Mouse (Mus musculus): ENCODE measurements around the gene Ccdc24.

The Ccdc24 gene

DNA sequence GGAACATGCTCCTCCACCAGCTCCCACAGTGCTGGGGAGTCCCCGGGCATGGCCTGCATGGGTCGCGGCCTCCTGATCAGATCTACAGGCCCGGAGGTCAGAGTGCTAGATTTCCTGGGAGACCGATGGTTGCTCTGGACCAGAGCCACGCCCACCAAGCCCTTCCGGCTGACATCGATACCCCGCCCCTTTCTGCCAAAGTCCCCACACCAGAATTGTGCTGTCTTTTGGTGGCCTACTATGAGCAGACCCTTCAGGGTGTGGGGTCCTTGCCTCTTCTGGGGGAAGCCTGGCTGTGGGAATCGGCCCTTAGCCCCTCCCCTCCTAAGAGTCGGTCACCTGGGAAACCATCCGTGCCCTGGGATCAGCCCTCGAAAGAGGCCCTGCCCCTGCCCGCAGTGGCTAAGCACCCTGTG lies at the start of gene Ccdc24:
Ccdc24 (minus strand) TSS at position 87 of the 416 bp plus-strand sequence.
- CTCF ChIA-PET, result interaction anchor here in 1 of 4 experiments (1.4 kb wide), 1 partner anchor 14 kb away, joined by 3 read pairs; no protein-coding TSS in a partner anchor
- POLR2A ChIA-PET, result interaction anchor here in 2 of 4 experiments (0.7 to 1.8 kb wide), 9 partner anchors 9 to 210 kb away, joined by 3 to 4 read pairs (median 3); partner anchors contain the start of genes Atp6v0b (in 2 of the 2) and B4galt2 (in 1 of the 2)

DNA sequence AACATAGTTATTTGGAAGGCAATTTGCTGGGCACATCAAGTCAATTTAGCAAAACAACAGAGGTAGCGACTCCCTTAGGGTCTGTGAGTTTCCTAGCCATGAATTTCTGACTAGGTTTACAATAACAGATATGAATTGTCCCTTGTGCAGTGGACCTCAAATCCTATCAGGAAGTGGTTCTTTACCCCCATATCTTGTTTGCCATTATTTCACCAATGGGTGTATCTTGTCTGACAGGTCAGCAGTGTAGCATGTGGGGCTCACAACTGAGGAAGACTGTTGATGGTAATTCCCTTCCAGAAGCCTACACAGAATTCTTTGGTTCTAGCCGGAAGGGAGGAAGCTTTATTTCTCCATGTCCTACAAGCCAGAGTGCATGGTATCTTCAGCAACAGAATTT lies 49.0 kb upstream of the Ccdc24 start:
- CTCF ChIA-PET, result no interaction called here
- POLR2A ChIA-PET, result interaction anchor here in 2 of 4 experiments (1.0 to 1.4 kb wide), 2 partner anchors 8 to 9 kb away, joined by 4 to 5 read pairs; no protein-coding TSS in a partner anchor

DNA sequence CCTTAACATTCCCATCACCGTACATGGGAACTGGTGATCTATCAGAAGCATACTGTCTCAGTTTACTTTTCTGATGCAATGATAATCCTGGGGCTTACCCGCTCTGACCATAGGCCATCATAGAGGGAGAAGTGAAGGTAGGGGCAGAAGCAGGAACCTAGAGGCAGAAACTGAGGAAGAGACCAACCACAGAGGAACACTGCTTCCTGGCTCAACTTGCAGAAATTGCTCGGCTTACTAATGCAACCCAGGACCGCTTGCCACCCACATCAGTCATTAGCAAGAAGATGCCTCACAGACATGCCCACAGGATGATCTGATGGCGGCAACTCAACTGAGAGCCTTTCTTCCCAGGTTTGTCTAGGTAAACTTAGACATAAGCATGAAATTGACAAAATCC lies 46.4 kb upstream of the Ccdc24 start:
- CTCF ChIA-PET, result interaction anchor here in 2 of 4 experiments (4.0 to 8.9 kb wide), 2 partner anchors 9 kb away, joined by 25 to 47 read pairs; partner anchors contain the start of gene Artn (in 2 of the 2)
- POLR2A ChIA-PET, result interaction anchor here in 2 of 4 experiments (1.1 to 4.6 kb wide), 4 partner anchors 8 to 46 kb away, joined by 4 to 60 read pairs (median 4); partner anchors contain the start of gene Artn (in 1 of the 2)

DNA sequence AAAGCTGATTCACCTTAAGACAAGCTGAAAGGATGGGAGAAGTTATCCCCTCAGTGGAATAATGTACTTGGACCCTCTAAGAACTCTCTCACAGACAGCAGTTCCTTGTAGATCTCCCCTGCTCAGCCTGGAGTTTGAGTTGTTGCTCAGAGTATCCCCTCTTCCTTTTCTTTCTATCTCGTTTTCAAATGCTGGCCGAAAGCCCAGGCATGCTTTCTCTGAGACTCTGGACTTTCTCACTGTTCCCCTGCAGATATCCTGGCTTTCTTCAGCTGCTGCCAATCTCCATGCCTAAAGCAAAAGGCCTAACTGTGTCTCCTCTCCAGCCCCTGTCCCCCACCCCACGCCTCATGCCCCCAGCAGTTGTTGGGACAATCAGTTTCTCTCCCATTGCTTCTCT lies 45.9 kb upstream of the Ccdc24 start:
- ChIA-PET CTCF (interaction anchor here in 2 of 4 experiments (4.0 to 8.9 kb wide), 2 partner anchors 9 to 10 kb away, joined by 25 to 47 read pairs; partner anchors contain the start of gene Artn (in 2 of the 2)), POLR2A (interaction anchor here in 2 of 4 experiments (1.8 to 4.6 kb wide), 4 partner anchors 8 to 46 kb away, joined by 4 to 60 read pairs (median 6); partner anchors contain the start of gene Artn (in 1 of the 2))

DNA sequence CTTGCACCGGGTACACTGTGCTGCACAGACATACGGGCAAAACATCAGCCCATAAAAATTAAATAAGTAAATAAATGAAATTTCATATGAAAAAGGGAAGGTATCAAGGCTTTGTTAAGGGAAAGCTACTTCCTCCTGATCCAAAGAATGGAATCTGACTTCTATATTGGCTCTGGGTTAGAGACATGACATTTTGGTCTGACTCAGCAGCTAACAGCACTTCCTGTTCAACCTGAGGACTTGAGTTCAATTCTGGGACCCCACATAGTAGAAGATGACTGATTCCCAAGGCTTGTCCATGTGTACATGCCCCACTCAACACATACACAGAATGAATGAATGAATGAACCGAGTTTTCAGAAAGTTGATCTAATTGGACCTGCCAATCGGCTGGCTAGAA lies 45.5 kb upstream of the Ccdc24 start:
- POLR2A ChIA-PET, result interaction anchor here in 3 of 4 experiments (0.9 to 4.6 kb wide), 7 partner anchors 9 to 47 kb away, joined by 3 to 60 read pairs (median 5); partner anchors contain the start of genes Artn (in 1 of the 3) and Dph2 (in 1 of the 3)
- CTCF ChIA-PET, result interaction anchor here in 2 of 4 experiments (0.6 to 8.9 kb wide), 4 partner anchors 10 to 245 kb away, joined by 3 to 47 read pairs (median 14); partner anchors contain the start of gene Artn (in 2 of the 2)

DNA sequence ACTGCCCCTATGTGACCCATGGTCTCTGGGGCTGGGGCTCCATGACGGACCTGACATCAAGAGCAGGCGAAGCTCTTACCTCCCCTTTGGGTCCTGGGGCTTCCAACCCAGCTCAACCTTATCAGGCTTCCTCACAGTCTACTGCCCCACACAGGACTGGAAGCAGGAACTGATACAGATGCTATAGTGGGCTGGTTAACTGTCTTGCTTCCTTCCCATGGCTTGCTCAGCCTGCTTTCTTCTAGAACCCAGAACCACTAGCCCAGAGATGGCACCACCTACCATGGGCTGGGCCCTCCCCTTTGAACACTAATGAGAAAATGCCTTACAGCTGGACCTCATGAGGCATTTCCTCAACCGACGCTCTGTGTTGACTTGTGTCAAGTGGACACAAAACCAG lies 45.0 kb upstream of the Ccdc24 start:
- ChIA-PET POLR2A (interaction anchor here in 3 of 4 experiments (0.9 to 4.6 kb wide), 9 partner anchors 9 to 47 kb away, joined by 3 to 60 read pairs (median 5); partner anchors contain the start of genes Artn (in 1 of the 3) and Dph2 (in 1 of the 3)), CTCF (interaction anchor here in 2 of 4 experiments (0.6 to 8.9 kb wide), 4 partner anchors 10 to 245 kb away, joined by 3 to 47 read pairs (median 14); partner anchors contain the start of gene Artn (in 2 of the 2))

DNA sequence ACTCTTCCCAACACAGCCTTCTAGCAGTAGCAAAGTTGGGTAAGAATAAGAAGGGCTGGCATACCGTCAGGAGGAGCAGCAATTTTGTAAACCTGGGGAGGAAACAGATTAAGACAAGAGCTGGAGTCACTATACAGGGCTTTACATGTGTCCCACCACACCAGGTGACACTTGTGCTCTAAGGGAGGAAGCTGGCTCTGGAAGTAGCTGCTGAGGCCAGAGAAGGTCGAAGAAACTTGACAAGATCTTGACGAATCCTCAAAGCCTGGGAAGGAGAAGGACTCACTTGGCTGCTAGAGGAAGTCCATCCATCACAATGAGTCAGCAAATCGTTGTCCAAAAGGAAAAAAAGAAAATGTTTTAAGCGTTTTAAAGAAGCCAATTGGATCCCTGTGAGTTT lies 44.0 kb upstream of the Ccdc24 start:
- POLR2A ChIA-PET, result interaction anchor here in 3 of 4 experiments (0.6 to 4.6 kb wide), 18 partner anchors 8 to 512 kb away, joined by 3 to 60 read pairs (median 4); partner anchors contain the start of genes Dph2 (in 2 of the 3), Artn (in 1 of the 3), Atp6v0b (in 1 of the 3) and Kdm4a (in 1 of the 3)
- CTCF ChIA-PET, result interaction anchor here (0.5 to 8.9 kb wide), 5 partner anchors 11 to 584 kb away, joined by 4 to 47 read pairs (median 5); partner anchors contain the start of gene Artn (in 2 of the 4)

DNA sequence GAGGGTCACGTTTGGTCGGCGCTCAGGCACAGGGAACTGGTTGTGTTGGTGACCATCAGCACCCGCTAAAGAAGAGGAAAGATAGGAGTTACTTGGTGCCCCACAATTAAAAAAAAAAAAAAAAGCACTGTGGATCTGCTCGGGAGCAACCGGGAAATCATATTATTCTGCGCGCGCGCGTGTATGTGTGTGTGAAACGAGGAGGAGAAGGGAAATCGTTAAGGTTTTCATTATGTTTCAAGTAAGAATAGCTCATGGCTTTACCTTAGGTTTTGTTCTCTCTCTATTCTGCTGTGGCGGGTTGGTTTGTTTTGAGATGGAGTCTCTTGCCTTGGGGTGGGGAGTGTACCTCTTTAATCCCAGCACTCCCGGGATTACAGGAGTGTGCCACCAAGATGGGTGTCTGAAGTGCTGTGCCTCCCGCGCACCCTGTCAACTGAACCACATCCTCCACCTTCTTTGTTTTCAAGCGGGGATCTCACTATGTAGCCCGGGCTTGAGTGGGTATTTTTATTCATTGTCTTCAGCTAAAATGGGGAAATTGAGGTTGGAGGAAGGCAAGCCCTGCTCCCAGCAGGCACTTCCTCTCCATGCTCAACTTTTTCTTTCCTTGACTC lies 43.2 kb upstream of the Ccdc24 start:
- POLR2A ChIA-PET, result interaction anchor here (0.6 to 4.6 kb wide), 21 partner anchors 8 to 513 kb away, joined by 3 to 60 read pairs (median 4); partner anchors contain the start of genes Dph2 (in 2 of the 4), Artn (in 1 of the 4) and Kdm4a (in 1 of the 4)
- CTCF ChIA-PET, result interaction anchor here (1.3 to 8.9 kb wide), 7 partner anchors 12 to 168 kb away, joined by 3 to 47 read pairs (median 5); partner anchors contain the start of gene Artn (in 2 of the 4)

DNA sequence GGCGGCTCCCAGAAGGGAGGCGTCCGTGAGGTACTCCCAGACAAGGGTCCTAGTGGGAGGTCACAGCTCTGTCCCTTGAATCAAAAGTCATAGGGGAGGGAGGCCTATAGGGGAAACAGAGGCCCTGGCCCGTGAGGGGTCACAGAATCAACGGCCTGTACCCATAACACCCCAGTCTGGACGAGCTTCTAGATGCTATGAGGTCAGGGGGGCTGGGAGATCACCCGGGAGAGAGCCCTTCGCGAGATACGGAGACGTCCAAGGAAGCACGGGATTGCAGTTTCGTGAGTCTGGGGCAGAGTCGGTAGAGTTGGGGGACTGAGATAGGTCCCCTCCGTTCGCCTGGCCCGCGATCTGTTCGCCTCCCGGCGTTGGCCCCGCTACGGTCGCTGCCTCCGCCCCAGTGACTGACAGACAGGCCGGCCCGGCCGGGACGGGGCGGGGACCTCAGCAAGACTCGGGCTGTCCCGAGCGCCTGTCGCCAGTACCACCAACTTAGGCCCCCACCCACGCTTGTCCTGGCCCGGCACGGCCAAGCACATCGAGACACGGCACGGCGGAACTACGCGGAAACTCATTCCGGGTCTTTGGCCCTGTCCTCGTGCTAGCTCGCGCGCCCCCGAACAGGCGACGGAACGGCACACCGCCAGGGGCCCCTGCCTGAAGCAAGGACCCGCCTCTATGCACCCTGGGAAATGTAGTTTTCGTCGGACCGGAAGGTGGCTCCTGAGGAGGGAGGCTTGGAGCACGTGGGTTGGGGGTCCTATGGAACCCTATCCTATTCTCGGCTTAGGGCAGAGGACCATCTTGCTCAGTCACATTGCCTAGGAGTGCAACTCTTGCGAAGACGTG lies 42.5 kb upstream of the Ccdc24 start, which contains the start of gene Ipo13:
Ipo13 (minus strand) TSS at position 409 of the 852 bp plus-strand sequence.
- ChIA-PET POLR2A (interaction anchor here (0.6 to 4.6 kb wide), 19 partner anchors 8 to 265 kb away, joined by 3 to 60 read pairs (median 5); partner anchors contain the start of genes Atp6v0b (in 2 of the 4), Dph2 (in 2 of the 4), Artn (in 1 of the 4) and Kdm4a (in 1 of the 4)), CTCF (interaction anchor here (1.3 to 8.9 kb wide), 7 partner anchors 13 to 169 kb away, joined by 3 to 47 read pairs (median 5); partner anchors contain the start of gene Artn (in 2 of the 4))

DNA sequence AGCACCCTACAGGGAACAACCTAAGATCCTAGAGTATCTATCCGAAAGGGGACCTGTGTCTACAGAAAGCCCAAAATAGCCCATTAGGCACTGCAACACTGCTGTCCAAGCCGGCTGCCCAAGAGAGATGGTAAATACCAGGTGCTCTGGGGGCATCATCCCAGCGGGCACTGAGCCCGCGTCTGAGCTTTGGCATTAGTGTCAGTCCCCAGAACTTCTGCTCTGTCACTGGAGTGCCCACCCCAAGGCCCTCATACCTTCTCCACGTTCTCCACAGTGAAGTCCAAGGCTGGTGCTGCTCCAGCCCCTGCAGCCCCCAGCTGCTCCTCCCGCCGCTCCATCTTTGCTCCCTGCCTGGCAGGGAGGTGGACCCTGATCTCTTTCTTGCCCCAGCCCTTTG lies 41.7 kb upstream of the Ccdc24 start:
- CTCF ChIA-PET, result interaction anchor here in 3 of 4 experiments (1.3 to 8.9 kb wide), 4 partner anchors 13 to 170 kb away, joined by 3 to 47 read pairs (median 4); partner anchors contain the start of gene Artn (in 1 of the 3)

DNA sequence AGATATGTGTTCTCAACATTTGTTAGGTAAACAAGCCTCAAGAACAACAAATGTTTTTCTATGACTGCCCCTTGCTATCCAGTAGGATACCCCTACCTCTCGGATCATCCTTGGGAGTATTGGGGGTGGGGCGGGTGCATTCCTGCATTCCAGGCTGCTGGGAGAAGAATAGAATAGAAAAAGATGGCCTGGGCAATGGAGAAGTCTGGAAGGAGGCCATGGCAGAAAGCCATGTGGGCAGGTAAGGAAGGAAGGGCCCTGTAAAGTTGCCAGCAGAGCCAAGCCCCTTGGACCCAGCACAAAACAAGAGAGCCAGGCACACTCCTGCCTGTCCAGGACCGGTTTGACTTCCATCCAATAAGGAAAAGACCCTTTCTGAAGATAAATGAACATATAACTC lies 41.1 kb upstream of the Ccdc24 start:
- CTCF ChIA-PET, result interaction anchor here in 1 of 4 experiments (1.2 to 8.9 kb wide), 3 partner anchors 14 to 170 kb away, joined by 3 to 47 read pairs (median 3); partner anchors contain the start of gene Artn
- POLR2A ChIA-PET, result interaction anchor here in 3 of 4 experiments (0.6 to 2.7 kb wide), 8 partner anchors 8 to 676 kb away, joined by 3 to 7 read pairs (median 5); partner anchors contain the start of genes Artn (in 1 of the 3), Atp6v0b (in 1 of the 3) and Kdm4a (in 1 of the 3)

More for the DNA sequence above, 41.7 kb upstream of the Ccdc24 start:
- POLR2A ChIA-PET, result interaction anchor here in 2 of 4 experiments (1.0 to 4.6 kb wide), 11 partner anchors 9 to 266 kb away, joined by 3 to 60 read pairs (median 7); partner anchors contain the start of genes Dph2 (in 2 of the 2), Artn (in 1 of the 2), Atp6v0b (in 1 of the 2) and Kdm4a (in 1 of the 2)

DNA sequence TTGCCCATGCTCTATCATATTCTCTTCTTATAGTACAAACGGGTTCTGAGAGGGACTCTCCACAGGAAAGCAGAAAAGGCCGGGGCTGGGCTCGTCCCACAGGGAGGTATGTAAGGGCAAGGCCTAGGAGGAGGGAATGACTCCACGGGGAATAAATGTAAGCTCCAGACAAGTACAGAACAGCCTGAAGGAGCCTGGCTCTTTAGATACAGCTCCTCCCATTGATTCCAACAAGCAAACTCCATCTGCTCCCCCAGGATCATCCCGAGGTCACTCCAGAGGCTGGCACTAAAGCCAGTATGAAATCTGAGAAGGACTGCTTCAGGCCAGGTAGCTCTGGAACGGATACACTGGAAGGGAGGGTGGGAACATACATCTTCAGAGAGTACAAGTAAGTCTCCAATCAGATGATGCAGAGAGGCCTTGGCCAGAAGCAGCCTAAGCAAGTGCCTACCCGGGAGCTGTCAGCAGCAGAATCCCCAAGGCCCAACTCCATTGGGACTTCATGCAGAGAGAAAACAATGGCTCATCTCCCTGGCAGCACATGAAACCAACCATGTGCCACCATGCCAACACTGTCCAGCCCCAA lies 40.4 kb upstream of the Ccdc24 start:
- ChIA-PET POLR2A (interaction anchor here (0.6 to 1.9 kb wide), 14 partner anchors 9 to 711 kb away, joined by 3 to 6 read pairs (median 4); partner anchors contain the start of genes Dph2 (in 2 of the 4), Artn (in 1 of the 4), Atp6v0b (in 1 of the 4) and Kdm4a (in 1 of the 4)), CTCF (interaction anchor here in 3 of 4 experiments (0.6 to 8.9 kb wide), 5 partner anchors 15 to 395 kb away, joined by 3 to 47 read pairs (median 3); partner anchors contain the start of gene Artn (in 1 of the 3))

DNA sequence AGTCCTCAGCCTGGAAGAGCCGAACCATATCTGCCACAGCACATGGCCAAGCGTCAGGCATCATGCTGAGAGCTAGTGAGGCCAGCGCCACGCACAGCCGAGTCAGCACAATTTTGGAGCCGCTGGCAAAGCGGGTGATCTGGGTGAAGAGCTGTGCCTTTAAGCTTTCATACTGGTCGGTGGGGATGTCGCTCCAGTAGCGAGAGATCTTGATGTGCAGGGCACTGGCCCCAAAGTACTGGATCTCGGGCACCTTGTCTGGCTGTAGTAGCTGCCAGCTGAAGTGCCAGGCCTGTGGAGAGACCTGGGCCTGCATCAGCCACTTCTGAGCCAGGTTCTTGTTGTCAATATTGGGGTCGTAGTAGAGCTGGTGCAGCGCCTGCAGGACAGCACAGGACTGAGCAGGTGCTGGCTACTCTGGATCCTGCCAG lies 39.8 kb upstream of the Ccdc24 start:
- ChIA-PET POLR2A (interaction anchor here in 3 of 4 experiments (0.6 to 1.9 kb wide), 13 partner anchors 10 to 710 kb away, joined by 3 to 6 read pairs (median 4); partner anchors contain the start of genes Dph2 (in 2 of the 3), Artn (in 1 of the 3) and Kdm4a (in 1 of the 3)), CTCF (interaction anchor here in 3 of 4 experiments (0.6 to 8.9 kb wide), 4 partner anchors 15 to 395 kb away, joined by 3 to 47 read pairs (median 4); partner anchors contain the start of gene Artn (in 1 of the 3))

DNA sequence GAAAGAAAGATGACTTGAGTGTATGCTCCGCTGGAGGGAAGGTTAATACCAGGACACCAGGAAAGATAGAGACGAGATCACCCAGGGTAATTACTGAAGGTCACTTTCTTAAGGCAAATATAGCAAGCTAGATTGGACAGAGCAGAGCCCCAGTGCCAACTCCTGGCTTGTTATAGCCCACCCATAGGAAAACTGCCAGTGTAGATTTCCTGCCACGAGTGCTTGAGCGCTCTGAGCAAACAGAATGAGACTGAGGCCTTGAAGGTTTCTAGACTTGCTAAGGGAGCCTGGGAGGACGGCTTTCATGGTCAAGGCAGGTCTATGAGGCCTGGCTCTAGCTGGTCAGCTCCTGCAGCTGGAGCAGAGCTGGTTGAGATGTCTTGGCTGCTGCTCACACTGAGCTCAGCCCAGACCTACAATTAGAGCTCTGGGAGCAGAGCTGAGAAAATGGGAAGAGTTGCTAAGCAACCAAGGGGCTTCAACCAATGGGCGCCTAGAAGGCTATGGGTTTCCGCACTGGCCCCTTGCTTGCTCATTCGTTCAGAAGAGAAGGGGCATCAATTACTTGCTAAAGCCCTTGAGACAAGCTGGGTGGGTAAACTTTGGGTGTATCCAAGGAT lies 36.6 kb upstream of the Ccdc24 start:
- POLR2A ChIA-PET, result interaction anchor here in 2 of 4 experiments (1.1 to 2.1 kb wide), 3 partner anchors 11 to 22 kb away, joined by 3 to 5 read pairs (median 3); partner anchors contain the start of gene Atp6v0b (in 1 of the 2)
- CTCF ChIA-PET, result no interaction called here

DNA sequence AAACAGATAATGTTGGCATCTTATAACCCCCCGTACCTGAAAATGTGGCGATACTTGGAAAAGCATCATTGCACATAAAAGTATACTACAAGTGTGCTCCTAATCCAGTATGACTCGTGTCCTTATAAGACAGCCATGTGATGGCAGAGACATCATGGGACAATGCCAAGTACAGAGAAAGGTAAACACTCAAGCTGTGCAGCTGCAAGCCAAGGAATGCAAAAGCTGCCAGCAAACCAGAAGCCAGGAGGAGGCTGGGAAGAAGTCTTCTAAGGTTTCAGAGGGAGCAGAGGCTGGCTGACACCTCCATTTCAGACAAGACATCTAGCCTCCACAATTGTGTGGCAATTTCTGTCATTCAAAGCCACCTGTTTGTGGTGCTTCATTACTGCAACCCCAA lies 33.8 kb upstream of the Ccdc24 start:
- ChIA-PET POLR2A (interaction anchor here in 2 of 4 experiments (0.6 to 1.3 kb wide), 4 partner anchors 15 to 114 kb away, joined by 3 read pairs; no protein-coding TSS in a partner anchor), CTCF (interaction anchor here in 2 of 4 experiments (0.6 to 1.9 kb wide), 2 partner anchors 22 to 30 kb away, joined by 4 to 6 read pairs; no protein-coding TSS in a partner anchor)
